Mouse (Mus musculus) heart, adult 18-20 months (tissue): ENCODE measurements around the gene Apol6. TPM values are rescaled to one million over a fixed set of nuclear protein-coding genes. Genes with fewer than 3 reads are reported as not detected.

Experiments used
- DNase-seq, 2 experiments: peaks; one replicate each; pipeline ENCODE4 v3.0.0; 2021 to 2022; ENCODE audit warnings: mixed read lengths in 1 of 2
- total RNA-seq, 2 experiments: library from RNA; stranded (reverse); gene quantifications; 2 replicates each; pipeline ENCODE4 v1.2.3; 2021

The Apol6 gene
- total RNA-seq, 2 experiments from 2014 or later = 1.3 to 3.1 TPM

GRCm38 (mm10) chr15:77069019-77069418 lies 24.5 kb downstream of the Apol6 start:
- DNase-seq = peak in 1 of 2 experiments; percentile 48

- DNase-seq = no peak
Observed at GRCm38 (mm10) chr15:77070745-77071268, 26.3 kb downstream of the Apol6 start.

GRCm38 (mm10) chr15:77071501-77071900 lies 27.0 kb downstream of the Apol6 start:
- DNase-seq = no peak

- DNase-seq = no peak
Observed at GRCm38 (mm10) chr15:77072556-77073163, 28.1 kb downstream of the Apol6 start.

GRCm38 (mm10) chr15:77076523-77076922 lies 32.0 kb downstream of the Apol6 start:
- peak; percentile 29 to 42 for DNase-seq

GRCm38 (mm10) chr15:77077906-77078305 lies 33.4 kb downstream of the Apol6 start:
- no peak for DNase-seq

GRCm38 (mm10) chr15:77078786-77079185 lies 34.3 kb downstream of the Apol6 start:
- DNase-seq = no peak

- DNase-seq = peak in 1 of 2 experiments; percentile 33
Observed at GRCm38 (mm10) chr15:77079256-77079822, 34.8 kb downstream of the Apol6 start.

GRCm38 (mm10) chr15:77079890-77080361 lies 35.4 kb downstream of the Apol6 start:
- DNase-seq = peak; percentile 68 to 79

GRCm38 (mm10) chr15:77080684-77081254 lies 36.2 kb downstream of the Apol6 start:
- peak in 1 of 2 experiments; percentile 31 for DNase-seq

GRCm38 (mm10) chr15:77081454-77081853 lies 36.9 kb downstream of the Apol6 start:
- no peak for DNase-seq

GRCm38 (mm10) chr15:77085818-77086217 lies 41.3 kb downstream of the Apol6 start:
- DNase-seq = peak; percentile 74 to 79

- DNase-seq = no peak
Observed at GRCm38 (mm10) chr15:77086488-77086887, 42.0 kb downstream of the Apol6 start.

GRCm38 (mm10) chr15:77089249-77089648 lies 44.7 kb downstream of the Apol6 start:
- no peak for DNase-seq

GRCm38 (mm10) chr15:77090531-77090930 lies 46.0 kb downstream of the Apol6 start:
- DNase-seq = no peak

- DNase-seq = no peak
Observed at GRCm38 (mm10) chr15:77091394-77091793, 46.9 kb downstream of the Apol6 start.

GRCm38 (mm10) chr15:77094431-77094830 lies 49.9 kb downstream of the Apol6 start:
- DNase-seq = no peak

GRCm38 (mm10) chr15:77095216-77095615 lies 50.7 kb downstream of the Apol6 start:
- DNase-seq = no peak

- no peak for DNase-seq
Observed at GRCm38 (mm10) chr15:77097358-77097757, 52.8 kb downstream of the Apol6 start.

GRCm38 (mm10) chr15:77099756-77100155 lies 55.2 kb downstream of the Apol6 start:
- DNase-seq = no peak

- DNase-seq = no peak
Observed at GRCm38 (mm10) chr15:77102685-77103084, 58.2 kb downstream of the Apol6 start.

- peak in 1 of 2 experiments; percentile 18 for DNase-seq
Observed at GRCm38 (mm10) chr15:77104349-77105158, 60.0 kb downstream of the Apol6 start.
